Mouse (Mus musculus) liver, embryonic 15.5 days (tissue): ENCODE results near the gene Pth. TPM values are rescaled to one million over a fixed set of nuclear protein-coding genes. Genes with fewer than 3 reads are reported as not detected.
A peak's percentile ranks its signal among the peaks of the same experiment; 100 is the strongest.

ENCODE experiments used
- ATAC-seq: fragments of 200-750 bp; cut with Nextera tagmentation; 2 replicates; pipeline ENCODE4 v1.8.0; 2017; ENCODE audit warnings: moderate number of reproducible peaks, mild to moderate bottlenecking, moderate library complexity; ENCODE audit not compliant: insufficient read depth
- H3K27ac ChIP-seq: fragments of 300-500 bp; sonication (generic); replicated peaks from 2 replicates; pipeline ENCODE4 v1.5.1; 2015; ENCODE audit warnings: mild to moderate bottlenecking, inconsistent platforms
- H3K27me3 ChIP-seq: fragments of 300-500 bp; sonication (generic); 2 replicates; pipeline ENCODE4 v1.6.1; 2015; ENCODE audit warnings: mild to moderate bottlenecking, inconsistent platforms
- H3K36me3 ChIP-seq: fragments of 300-500 bp; sonication (generic); replicated peaks from 2 replicates; pipeline ENCODE4 v1.6.1; 2015; ENCODE audit warnings: moderate library complexity, mild to moderate bottlenecking, inconsistent platforms
- H3K4me1 ChIP-seq: fragments of 300-500 bp; sonication (generic); replicated peaks from 2 replicates; pipeline ENCODE4 v1.6.1; 2015; ENCODE audit warnings: inconsistent platforms
- H3K4me2 ChIP-seq: fragments of 300-500 bp; sonication (generic); 2 replicates; pipeline ENCODE4 v1.6.1; 2015; ENCODE audit warnings: moderate library complexity, mild to moderate bottlenecking, inconsistent platforms
- H3K4me3 ChIP-seq: fragments of 300-500 bp; sonication (generic); replicated peaks from 2 replicates; pipeline ENCODE4 v1.5.1; 2015; ENCODE audit warnings: mild to moderate bottlenecking, inconsistent platforms
- H3K9ac ChIP-seq: fragments of 300-500 bp; sonication (generic); 2 replicates; pipeline ENCODE4 v1.6.1; 2015; ENCODE audit warnings: moderate library complexity, mild to moderate bottlenecking, inconsistent platforms
- H3K9me3 ChIP-seq: fragments of 300-500 bp; sonication (generic); replicated peaks from 2 replicates; pipeline ENCODE4 v1.6.1; 2016; ENCODE audit warnings: inconsistent platforms
- WGBS: fragments of 180-500 bp; shearing (Covaris S2); methylation state at CpG from one replicate; pipeline ENCODE4 v1.1.7; 2015; ENCODE audit warnings: mixed read lengths; ENCODE audit not compliant: insufficient replicate concordance; 5-methylcytosine and 5-hydroxymethylcytosine counted together
- polyA plus RNA-seq: library from polyadenylated mRNA; unstranded; fragments of >200 nt; fragmentation: Nextera tagmentation; extraction: Ambion mirVana; gene quantifications from 2 replicates; pipeline ENCODE4 v1.2.1, GENCODE M21; 2015

Gene Pth
- polyA plus RNA-seq, 1 experiment from 2014 or later, result not detected

GRCm38 (mm10) chr7:113391619-113392018 lies 3.2 kb upstream of the Pth start:
- H3K4me2 ChIP-seq, result no peak overlapping the region
- H3K27ac ChIP-seq, result no peak overlapping the region
- no peaks in the 10 kb centered on the region for H3K9me3 ChIP-seq
- H3K36me3 ChIP-seq, result no peaks in the 10 kb centered on the region
- ATAC-seq, result no peak
- no peaks in the 10 kb centered on the region for H3K27me3 ChIP-seq
- H3K9ac ChIP-seq, result no peak overlapping the region
- H3K4me1 ChIP-seq, result no peaks in the 10 kb centered on the region
- H3K4me3 ChIP-seq, result no peak overlapping the region
- WGBS, result 55% methylated on average over 2 of the region's 2 CpGs

GRCm38 (mm10) chr7:113377875-113378658 lies 10.3 kb downstream of the Pth start:
- 14% methylated on average over 7 of the region's 7 CpGs for whole genome bisulfite sequencing
- Histone ChIP-seq H3K4me1 (0 out of 2 replicates have a peak, but pooled peaks cover 4% of the 10 kb centered on the region), H3K9ac (no peak overlapping the region), H3K4me2 (no peak overlapping the region; the same call in 1 of the 2 replicates), H3K36me3 (no peaks in the 10 kb centered on the region), H3K4me3 (no peak overlapping the region), H3K27ac (no peak overlapping the region), H3K9me3 (no peaks in the 10 kb centered on the region), H3K27me3 (no peaks in the 10 kb centered on the region)
- ATAC-seq, result peak; percentile 85

GRCm38 (mm10) chr7:113372682-113373081 lies 15.7 kb downstream of the Pth start:
- Histone ChIP-seq H3K4me3 (no peak overlapping the region), H3K9ac (no peak overlapping the region), H3K27me3 (no peaks in the 10 kb centered on the region), H3K27ac (no peak overlapping the region), H3K4me1 (peaks cover 20% of the 10 kb centered on the region), H3K36me3 (no peaks in the 10 kb centered on the region), H3K9me3 (no peaks in the 10 kb centered on the region), H3K4me2 (no peak overlapping the region)
- WGBS, result 61% methylated on average over 1 of the region's 1 CpGs
- no peak for ATAC-seq

GRCm38 (mm10) chr7:113369620-113370340 lies 18.6 kb downstream of the Pth start:
- H3K9ac ChIP-seq, result peak overlapping the region; percentile 88
- under 1% methylated on average over 44 of the region's 44 CpGs for WGBS
- H3K4me2 ChIP-seq, result peak overlapping the region; percentile 94
- H3K4me1 ChIP-seq, result peaks cover 25% of the 10 kb centered on the region
- H3K36me3 ChIP-seq, result no peaks in the 10 kb centered on the region
- H3K27me3 ChIP-seq, result no peaks in the 10 kb centered on the region
- H3K27ac ChIP-seq, result peak overlapping the region; percentile 91
- H3K4me3 ChIP-seq, result peak overlapping the region; percentile 71
- ATAC-seq, result peak; percentile 78
- no peaks in the 10 kb centered on the region for H3K9me3 ChIP-seq

- H3K4me1 ChIP-seq, result peaks cover 25% of the 10 kb centered on the region
- WGBS, result under 1% methylated on average over 64 of the region's 64 CpGs
- peak within 1 kb of the TSS; percentile 88 for H3K9ac ChIP-seq
- peak; percentile 96 for ATAC-seq
- no peaks in the 10 kb centered on the region for H3K9me3 ChIP-seq
- peak within 1 kb of the TSS; percentile 91 for H3K27ac ChIP-seq
- peak within 1 kb of the TSS; percentile 71 for H3K4me3 ChIP-seq
- H3K27me3 ChIP-seq, result no peaks in the 10 kb centered on the region
- no peaks in the 10 kb centered on the region for H3K36me3 ChIP-seq
- H3K4me2 ChIP-seq, result peak within 1 kb of the TSS; percentile 94
These were observed 19.4 kb downstream of the Pth start, which contains the start of gene Btbd10 for GRCm38 (mm10) chr7:113368746-113369619. Btbd10 (minus strand) TSS chr7:113369392.

- WGBS, result 33% methylated on average over 4 of the region's 4 CpGs
- H3K4me2 ChIP-seq, result peak overlapping the region; percentile 94
- no peak overlapping the region for H3K9ac ChIP-seq
- H3K4me3 ChIP-seq, result no peak overlapping the region
- no peak overlapping the region for H3K27ac ChIP-seq
- no peaks in the 10 kb centered on the region for H3K36me3 ChIP-seq
- H3K9me3 ChIP-seq, result no peaks in the 10 kb centered on the region
- H3K4me1 ChIP-seq, result peaks cover 25% of the 10 kb centered on the region
- H3K27me3 ChIP-seq, result no peaks in the 10 kb centered on the region
- ATAC-seq, result no peak
These were observed 20.9 kb downstream of the Pth start for GRCm38 (mm10) chr7:113367440-113367839.

- Histone ChIP-seq H3K36me3 (no peaks in the 10 kb centered on the region), H3K9ac (no peak overlapping the region), H3K9me3 (no peaks in the 10 kb centered on the region), H3K27ac (no peak overlapping the region), H3K4me1 (peaks cover 3% of the 10 kb centered on the region), H3K4me2 (no peak overlapping the region), H3K4me3 (no peak overlapping the region), H3K27me3 (no peaks in the 10 kb centered on the region)
- 30% methylated on average over 1 of the region's 1 CpGs for WGBS
- ATAC-seq, result peak; percentile 47
These were observed 39.3 kb downstream of the Pth start for GRCm38 (mm10) chr7:113349089-113349488.

- 77% methylated on average over 2 of the region's 2 CpGs for WGBS
- H3K27me3 ChIP-seq, result no peaks in the 10 kb centered on the region
- no peak overlapping the region for H3K27ac ChIP-seq
- H3K36me3 ChIP-seq, result no peaks in the 10 kb centered on the region
- peaks cover 3% of the 10 kb centered on the region for H3K4me1 ChIP-seq
- ATAC-seq, result no peak
- H3K9ac ChIP-seq, result no peak overlapping the region
- H3K4me3 ChIP-seq, result no peak overlapping the region
- H3K4me2 ChIP-seq, result no peak overlapping the region
- H3K9me3 ChIP-seq, result no peaks in the 10 kb centered on the region
These were observed 40.7 kb downstream of the Pth start for GRCm38 (mm10) chr7:113347694-113348093.

- WGBS, result 44% methylated on average over 4 of the region's 4 CpGs
- no peak for ATAC-seq
- Histone ChIP-seq H3K9me3 (no peaks in the 10 kb centered on the region), H3K9ac (no peak overlapping the region), H3K36me3 (no peaks in the 10 kb centered on the region), H3K4me2 (no peak overlapping the region), H3K27ac (no peak overlapping the region), H3K27me3 (no peaks in the 10 kb centered on the region), H3K4me1 (peaks cover 3% of the 10 kb centered on the region), H3K4me3 (no peak overlapping the region)
These were observed 41.1 kb downstream of the Pth start for GRCm38 (mm10) chr7:113347271-113347670.
